Mouse (Mus musculus) inflammation-experienced regulatory T-cells, adult 6 months (primary cell): ENCODE data around the gene Olfr549. TPM values are rescaled to one million over a fixed set of nuclear protein-coding genes. Genes with fewer than 3 reads are reported as not detected.

ENCODE experiments used
- ATAC-seq: one replicate; pipeline ENCODE4 v1.8.0; 2017
- polyA plus RNA-seq, 3 experiments: library from polyadenylated mRNA; unstranded; fragments of 100-300 nt; shearing (Covaris generic); gene quantifications; one replicate each; pipeline ENCODE4 v1.2.1; 2017

Gene Olfr549
- polyA plus RNA-seq, 3 experiments from 2014 or later, result not detected

DNA sequence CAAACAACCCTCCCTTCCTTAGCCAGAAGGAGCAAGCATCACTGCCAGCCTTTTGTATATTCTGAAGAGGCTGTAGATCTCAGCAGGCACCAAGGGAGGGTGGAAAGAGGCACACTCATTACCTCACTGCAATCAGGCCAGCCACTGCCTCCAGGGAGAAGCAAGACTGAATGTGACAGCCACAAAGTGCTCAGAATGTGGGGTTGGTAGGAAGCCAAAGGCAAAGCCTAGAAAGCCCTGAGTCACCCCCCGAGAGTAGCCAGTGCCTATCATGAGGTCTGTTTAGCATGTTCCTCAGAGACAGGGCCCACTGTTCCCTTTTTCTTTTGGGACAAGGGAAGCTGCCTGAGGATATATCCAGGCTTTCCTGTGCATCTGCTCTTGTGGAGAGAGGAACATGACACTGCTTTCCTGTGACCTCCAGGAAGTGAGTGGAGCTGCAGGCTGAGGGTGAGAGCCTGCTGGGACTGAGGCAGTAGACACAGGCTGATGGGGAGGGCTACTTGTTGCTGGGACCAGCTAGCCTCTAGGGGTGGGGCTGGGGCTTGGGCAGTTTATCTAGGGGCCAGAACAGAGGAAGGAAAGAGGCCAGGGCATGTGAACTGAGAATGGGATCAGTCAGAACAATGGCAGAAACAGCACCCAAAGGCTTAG, 47.8 kb downstream of the Olfr549 start, which contains the start of gene Olfr552:
TSS of gene Olfr552 (plus strand) at position 393 of the 654 bp plus-strand sequence.
- ATAC-seq, result no peak

Other genes starting within 250 kb of the Olfr549 start
- 100 to 1,000 TPM in 1 of 3 experiments, 10 to 100 TPM in 2; 45.4 to 216 (median 61.4) TPM for gene Rrm1, start 108.2 kb upstream of the Olfr549 start, polyA plus RNA-seq
- gene Olfr543, start 68.2 kb upstream of the Olfr549 start, polyA plus RNA-seq, result under 1 TPM in 1 of 3 experiments, not detected in 2; 0.41 TPM
- not detected for gene Olfr544, start 61.6 kb upstream of the Olfr549 start, polyA plus RNA-seq
- gene Olfr545, start 50.3 kb upstream of the Olfr549 start, polyA plus RNA-seq, result not detected
- not detected for gene Olfr547, start 15.1 kb upstream of the Olfr549 start, polyA plus RNA-seq
- gene Olfr548-ps1, start 9.0 kb upstream of the Olfr549 start, polyA plus RNA-seq, result not detected
- gene Trim21, start 15.6 kb downstream of the Olfr549 start, polyA plus RNA-seq, result 10 to 100 TPM in 1 of 3 experiments, 1 to 10 TPM in 2; 7.8 to 10.0 (median 9.7) TPM
- gene Olfr550, start 21.6 kb downstream of the Olfr549 start, polyA plus RNA-seq, result under 1 TPM in 1 of 3 experiments, not detected in 2; 0.15 TPM
- gene Olfr551, start 42.0 kb downstream of the Olfr549 start, polyA plus RNA-seq, result under 1 TPM in 1 of 3 experiments, not detected in 2; 0.12 TPM
- not detected for gene Olfr552, start 47.9 kb downstream of the Olfr549 start, polyA plus RNA-seq
- gene Olfr553, start 68.3 kb downstream of the Olfr549 start, polyA plus RNA-seq, result not detected
- not detected for gene Olfr554, start 88.6 kb downstream of the Olfr549 start, polyA plus RNA-seq
- gene Olfr555, start 109.0 kb downstream of the Olfr549 start, polyA plus RNA-seq, result not detected
- gene Olfr556, start 115.0 kb downstream of the Olfr549 start, polyA plus RNA-seq, result under 1 TPM in 1 of 3 experiments, not detected in 2; 0.15 TPM
- gene Trim68, start 137.5 kb downstream of the Olfr549 start, polyA plus RNA-seq, result 10 to 100 TPM in 2 of 3 experiments, 1 to 10 TPM in 1; 7.5 to 16.1 (median 15.7) TPM
- gene Olfr557, start 146.0 kb downstream of the Olfr549 start, polyA plus RNA-seq, result not detected
- gene Olfr558, start 152.3 kb downstream of the Olfr549 start, polyA plus RNA-seq, result not detected
- gene Olfr33, start 169.2 kb downstream of the Olfr549 start, polyA plus RNA-seq, result not detected
- gene Olfr559, start 177.6 kb downstream of the Olfr549 start, polyA plus RNA-seq, result not detected
- gene Olfr560, start 209.5 kb downstream of the Olfr549 start, polyA plus RNA-seq, result not detected
- gene Olfr78, start 209.6 kb downstream of the Olfr549 start, polyA plus RNA-seq, result not detected
- gene Olfr561, start 221.4 kb downstream of the Olfr549 start, polyA plus RNA-seq, result not detected